Mouse (Mus musculus): ENCODE measurements at regions not wholly inside any gene's neighbourhood (a gene's known extent, or its start where the extent isn't known, plus 50 kb on each side); places are given as distances from the start of the nearest gene placed in this dataset.
A peak's percentile ranks its signal among the peaks of the same experiment; 100 is the strongest.

DNA sequence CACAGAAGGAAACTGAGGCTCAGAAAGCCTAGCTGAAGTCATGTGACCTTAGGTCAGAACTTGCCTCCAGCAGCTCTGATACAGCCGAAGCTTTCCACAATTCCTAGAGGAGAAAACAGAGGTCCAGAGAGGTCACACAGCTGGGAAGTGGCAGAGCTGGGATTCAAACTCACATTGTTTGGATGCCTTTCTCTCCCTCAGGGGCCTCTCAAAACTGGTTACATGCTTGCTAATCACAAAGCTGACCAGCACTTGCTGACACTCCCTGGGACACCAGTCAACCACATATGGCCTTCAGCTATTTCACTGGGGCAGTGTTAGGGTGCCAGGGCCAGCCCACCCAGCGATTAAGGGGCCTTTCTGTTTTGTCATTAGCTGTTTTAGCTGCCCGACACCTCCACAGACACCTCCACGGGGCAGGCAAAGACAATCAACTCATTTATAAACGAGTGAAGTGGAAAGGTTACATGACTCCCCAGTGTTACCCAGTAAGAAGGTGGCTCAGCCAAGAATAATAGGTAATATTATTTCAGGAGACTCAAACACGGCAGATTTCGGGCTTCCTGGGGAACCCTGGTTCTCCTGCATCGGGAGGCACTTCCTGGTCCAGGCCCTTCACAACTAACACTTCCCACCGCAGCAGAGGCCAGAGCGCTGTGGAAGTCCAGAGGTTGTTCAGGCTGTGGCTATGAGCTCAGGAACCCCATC lies 71.4 kb downstream of the 2410131K14Rik start:
- Histone ChIP-seq H3K4me3 (ENCODE audit: insufficient read depth, low read depth, low read length) (no peak overlapping the region), H3K27ac (ENCODE audit: insufficient read depth, low read depth, low read length) (no peak overlapping the region), H3K4me1 (ENCODE audit: control insufficient read depth, insufficient read depth, low read length) (peaks cover 8% of the 10 kb centered on the region)
- TF ChIP-seq CTCF (IDR thresholded peaks at IDR 0.05; ENCODE audit: insufficient read depth, low read depth, low read length) (no peak), POLR2A (IDR thresholded peaks at IDR 0.05; ENCODE audit: insufficient read depth, low read depth, low read length) (no peak)
- 61% methylated on average over 10 of the region's 10 CpGs for WGBS

DNA sequence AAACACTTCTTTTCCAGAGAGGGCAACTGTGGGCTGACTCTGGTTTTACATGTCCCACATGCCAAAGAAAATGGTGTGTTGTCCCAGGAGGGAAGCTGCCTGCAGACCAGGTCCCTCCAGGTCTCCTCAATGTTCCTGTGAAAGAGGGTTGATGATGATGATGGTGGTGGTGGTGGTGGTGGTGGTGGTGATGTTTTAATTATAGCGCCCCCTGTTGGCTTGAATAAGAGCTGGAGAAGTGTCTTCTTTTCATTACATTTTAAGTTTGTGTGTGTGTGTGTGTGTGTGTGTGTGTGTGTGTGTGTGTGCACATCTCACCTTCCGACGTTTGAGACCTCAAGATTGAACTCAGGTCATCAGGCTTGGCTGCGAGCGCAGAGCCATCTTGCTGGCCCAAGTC lies 73.0 kb downstream of the 2410131K14Rik start:
- 85% methylated on average over 5 of the region's 5 CpGs for WGBS
- no peak for TF ChIP-seq CTCF (IDR thresholded peaks at IDR 0.05; ENCODE audit: insufficient read depth, low read depth, low read length)
- no peak for TF ChIP-seq POLR2A (IDR thresholded peaks at IDR 0.05; ENCODE audit: insufficient read depth, low read depth, low read length)
- H3K27ac ChIP-seq (ENCODE audit: insufficient read depth, low read depth, low read length): no peak overlapping the region

DNA sequence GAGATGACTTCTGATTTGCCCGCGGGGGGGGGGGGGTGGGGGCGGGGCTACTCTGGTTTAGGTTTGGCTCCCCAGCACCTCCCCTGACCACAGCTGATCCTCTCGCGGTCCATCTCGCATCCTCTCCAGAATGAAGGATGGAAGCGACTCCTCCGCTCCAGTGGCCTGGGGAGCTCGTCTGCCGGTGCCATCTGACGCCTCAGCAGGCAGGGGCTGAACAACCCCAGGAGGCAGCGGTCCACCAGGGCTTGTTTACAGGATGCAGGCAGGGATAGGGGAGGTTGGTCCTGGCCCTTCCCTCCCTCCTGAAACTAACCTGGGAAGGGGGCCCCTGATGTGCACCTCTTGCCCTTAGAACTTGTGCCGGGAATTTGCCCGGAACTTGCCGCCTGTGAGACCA lies 73.9 kb downstream of the 2410131K14Rik start:
- Histone ChIP-seq H3K27ac (ENCODE audit: insufficient read depth, low read depth, low read length) (no peak overlapping the region), H3K4me1 (ENCODE audit: control insufficient read depth, insufficient read depth, low read length) (peaks cover 8% of the 10 kb centered on the region; the same call in 1 of the 2 replicates), H3K4me3 (ENCODE audit: insufficient read depth, low read depth, low read length) (no peak overlapping the region)
- 39% methylated on average over 15 of the region's 15 CpGs for WGBS
- TF ChIP-seq POLR2A (IDR thresholded peaks at IDR 0.05; ENCODE audit: insufficient read depth, low read depth, low read length) (no peak), CTCF (IDR thresholded peaks at IDR 0.05; ENCODE audit: insufficient read depth, low read depth, low read length) (no peak)

More for the DNA sequence above, 73.0 kb downstream of the 2410131K14Rik start:
- H3K4me3 ChIP-seq (ENCODE audit: insufficient read depth, low read depth, low read length): no peak overlapping the region
- H3K4me1 ChIP-seq (ENCODE audit: control insufficient read depth, insufficient read depth, low read length): peaks cover 8% of the 10 kb centered on the region; the same call in 1 of the 2 replicates

DNA sequence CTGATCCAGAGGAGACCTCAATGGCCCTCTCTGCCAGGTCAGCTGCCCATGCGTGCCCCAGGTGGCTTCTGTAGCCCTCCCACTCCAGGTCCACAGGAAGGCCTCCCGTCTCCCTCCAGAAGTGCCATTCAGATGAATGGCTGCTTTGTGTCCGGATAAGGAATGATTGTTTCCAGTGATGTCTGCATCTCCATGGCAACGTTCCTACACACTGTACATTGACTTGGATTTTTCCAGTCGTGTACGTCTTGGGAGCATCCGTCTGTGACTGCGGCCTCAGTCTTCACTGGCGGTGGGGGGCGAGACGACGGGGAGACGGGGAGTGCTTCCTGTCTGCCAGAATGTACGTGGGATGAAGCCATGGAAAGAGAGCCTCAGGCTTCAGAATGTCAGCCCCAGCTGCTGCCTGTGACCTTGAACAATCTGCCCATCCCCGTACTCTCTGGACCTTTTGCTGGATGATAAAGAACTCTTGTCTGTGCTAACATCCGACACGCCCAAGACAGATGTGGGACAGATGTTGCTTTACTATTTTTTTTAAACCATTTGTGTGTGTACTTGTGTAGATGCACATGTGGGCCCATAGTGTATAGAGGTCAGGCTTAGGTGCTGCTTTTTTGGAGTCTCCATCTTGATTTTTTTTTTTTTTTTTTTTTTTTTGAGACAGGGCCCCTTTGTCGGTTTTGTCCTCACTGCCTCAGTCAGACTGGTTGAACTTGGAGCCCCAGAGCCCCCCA lies 76.9 kb downstream of the 2410131K14Rik start:
- H3K27ac ChIP-seq (ENCODE audit: insufficient read depth, low read depth, low read length): no peak overlapping the region

GRCm38 (mm10) chr5:118323151-118323550 lies 78.1 kb downstream of the 2410131K14Rik start:
- no peak for TF ChIP-seq POLR2A (IDR thresholded peaks at IDR 0.05; ENCODE audit: insufficient read depth, low read depth, low read length)
- Histone ChIP-seq H3K27ac (ENCODE audit: insufficient read depth, low read depth, low read length) (no peak overlapping the region), H3K4me1 (ENCODE audit: control insufficient read depth, insufficient read depth, low read length) (peaks cover 17% of the 10 kb centered on the region), H3K4me3 (ENCODE audit: insufficient read depth, low read depth, low read length) (no peak overlapping the region)
- 89% methylated on average over 2 of the region's 2 CpGs for WGBS

More for the DNA sequence above, 76.9 kb downstream of the 2410131K14Rik start:
- 39% methylated on average over 18 of the region's 18 CpGs for WGBS
- H3K4me1 ChIP-seq (ENCODE audit: control insufficient read depth, insufficient read depth, low read length): peaks cover 12% of the 10 kb centered on the region
- H3K4me3 ChIP-seq (ENCODE audit: insufficient read depth, low read depth, low read length): no peak overlapping the region
- TF ChIP-seq POLR2A (IDR thresholded peaks at IDR 0.05; ENCODE audit: insufficient read depth, low read depth, low read length) (no peak), CTCF (IDR thresholded peaks at IDR 0.05; ENCODE audit: insufficient read depth, low read depth, low read length) (no peak)

- Histone ChIP-seq H3K4me1 (ENCODE audit: control insufficient read depth, insufficient read depth, low read length) (peaks cover 19% of the 10 kb centered on the region), H3K4me3 (ENCODE audit: insufficient read depth, low read depth, low read length) (peak overlapping the region; percentile 13), H3K27ac (ENCODE audit: insufficient read depth, low read depth, low read length) (no peak overlapping the region)
- WGBS: 9% methylated on average over 18 of the region's 18 CpGs
- TF ChIP-seq CTCF (IDR thresholded peaks at IDR 0.05; ENCODE audit: insufficient read depth, low read depth, low read length) (no peak), POLR2A (IDR thresholded peaks at IDR 0.05; ENCODE audit: insufficient read depth, low read depth, low read length) (no peak)
Observed at GRCm38 (mm10) chr5:118326837-118327541, 82.0 kb downstream of the 2410131K14Rik start.

DNA sequence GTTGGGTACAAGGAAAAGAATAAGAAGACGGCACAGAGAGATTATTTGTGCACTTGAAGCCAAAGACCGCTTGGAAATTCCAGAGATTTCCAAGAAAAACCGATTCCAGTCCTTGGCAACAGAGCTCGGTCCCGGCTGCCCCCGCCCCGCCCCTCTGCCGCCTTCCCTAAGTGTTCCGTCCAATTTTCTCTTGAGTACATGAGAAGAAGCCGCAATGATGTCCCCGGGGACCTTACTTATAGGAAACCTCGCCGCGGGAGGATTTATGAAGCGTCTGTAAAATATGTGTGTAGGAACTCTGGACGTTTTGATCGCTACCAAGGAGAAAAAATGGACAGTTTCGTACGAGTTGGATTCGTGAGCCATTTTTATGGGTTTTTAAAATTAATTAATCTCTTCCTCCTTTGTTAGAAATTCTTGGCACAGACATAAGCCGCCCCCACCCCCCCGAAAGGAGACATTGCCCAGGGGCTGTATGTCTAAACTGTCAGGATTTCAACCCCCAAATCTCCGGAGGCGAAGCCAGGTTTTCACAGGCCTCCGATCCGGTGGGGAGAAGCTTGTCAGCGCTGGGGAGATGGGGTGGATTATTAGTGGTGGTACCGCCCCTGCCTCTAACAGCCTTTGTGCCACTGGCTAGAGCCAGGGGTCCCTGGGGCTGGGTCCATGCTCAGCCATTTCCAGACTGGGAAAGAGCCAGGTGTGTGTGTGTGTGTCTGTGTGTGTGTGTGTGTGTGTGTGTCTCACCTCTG lies 83.1 kb downstream of the 2410131K14Rik start:
- Histone ChIP-seq H3K4me3 (ENCODE audit: insufficient read depth, low read depth, low read length) (no peak overlapping the region), H3K27ac (ENCODE audit: insufficient read depth, low read depth, low read length) (no peak overlapping the region), H3K4me1 (ENCODE audit: control insufficient read depth, insufficient read depth, low read length) (peaks cover 20% of the 10 kb centered on the region)
- TF ChIP-seq POLR2A (IDR thresholded peaks at IDR 0.05; ENCODE audit: insufficient read depth, low read depth, low read length) (no peak), CTCF (IDR thresholded peaks at IDR 0.05; ENCODE audit: insufficient read depth, low read depth, low read length) (no peak)
- WGBS: 13% methylated on average over 28 of the region's 28 CpGs

DNA sequence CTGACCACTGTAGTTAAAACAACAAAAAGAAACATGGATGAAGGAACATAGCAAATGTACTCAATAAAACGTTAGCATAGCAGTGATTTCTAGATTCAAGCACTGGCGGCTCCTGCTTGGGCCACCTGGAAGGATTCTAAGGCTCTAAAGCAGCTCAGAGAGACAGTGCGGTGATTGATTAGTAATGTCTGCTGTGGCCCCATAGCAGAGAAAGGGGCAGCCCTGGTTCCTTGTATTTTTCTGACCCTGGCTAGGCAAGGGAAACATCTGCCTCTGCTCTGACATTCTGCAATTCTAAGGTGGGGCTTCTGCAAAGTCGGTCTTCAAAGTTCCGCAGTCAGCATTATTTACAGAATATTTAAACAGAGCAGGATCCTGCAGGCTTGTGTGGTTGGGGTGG lies 84.1 kb downstream of the 2410131K14Rik start:
- Histone ChIP-seq H3K27ac (ENCODE audit: insufficient read depth, low read depth, low read length) (no peak overlapping the region), H3K4me3 (ENCODE audit: insufficient read depth, low read depth, low read length) (no peak overlapping the region), H3K4me1 (ENCODE audit: control insufficient read depth, insufficient read depth, low read length) (peaks cover 20% of the 10 kb centered on the region)
- WGBS: 91% methylated on average over 5 of the region's 5 CpGs
- no peak for TF ChIP-seq CTCF (IDR thresholded peaks at IDR 0.05; ENCODE audit: insufficient read depth, low read depth, low read length)
- no peak for TF ChIP-seq POLR2A (IDR thresholded peaks at IDR 0.05; ENCODE audit: insufficient read depth, low read depth, low read length)
